Mouse (Mus musculus): Measurements from ENCODE around the gene Cep41.

Gene Cep41

DNA sequence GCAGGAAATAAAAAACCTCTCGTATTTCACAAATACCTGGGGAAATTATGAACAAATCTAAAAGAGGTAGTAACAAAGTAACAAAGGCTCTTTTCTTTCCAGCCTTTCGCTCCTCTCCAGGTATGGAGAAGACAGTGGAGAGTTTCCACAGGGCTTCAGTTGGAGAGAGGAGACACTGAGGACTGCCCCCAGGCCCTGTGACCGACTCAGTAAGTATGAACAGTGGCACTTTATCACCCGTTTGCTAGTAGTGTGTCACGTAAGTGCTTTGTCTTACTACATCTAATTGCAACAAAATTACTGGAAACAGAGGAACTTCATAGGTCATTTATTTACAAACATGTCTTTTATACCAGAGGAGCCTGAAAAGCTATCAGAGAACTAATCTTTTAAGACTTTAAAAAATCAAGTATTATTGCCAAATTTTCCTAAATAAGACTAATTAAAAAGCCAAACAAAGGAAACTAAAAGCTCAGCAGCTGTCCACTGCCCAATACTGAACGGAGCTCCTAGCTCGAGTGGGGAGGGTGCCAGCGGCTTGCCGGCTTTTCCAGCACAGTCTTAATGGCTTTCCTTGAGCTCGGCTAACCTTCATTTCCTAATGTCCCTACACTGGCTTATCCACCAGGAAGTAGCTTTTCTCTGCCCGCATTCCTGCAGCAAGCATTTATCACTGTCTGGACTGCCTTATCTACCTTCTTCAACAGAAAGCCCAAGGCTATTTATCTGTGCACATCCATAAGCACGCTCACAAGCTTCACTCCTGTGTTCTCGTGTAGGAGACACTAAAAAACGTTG is 19.6 kb downstream of the Cep41 start:
- no peak for DNase-seq (ENCODE audit: low read depth)

DNA sequence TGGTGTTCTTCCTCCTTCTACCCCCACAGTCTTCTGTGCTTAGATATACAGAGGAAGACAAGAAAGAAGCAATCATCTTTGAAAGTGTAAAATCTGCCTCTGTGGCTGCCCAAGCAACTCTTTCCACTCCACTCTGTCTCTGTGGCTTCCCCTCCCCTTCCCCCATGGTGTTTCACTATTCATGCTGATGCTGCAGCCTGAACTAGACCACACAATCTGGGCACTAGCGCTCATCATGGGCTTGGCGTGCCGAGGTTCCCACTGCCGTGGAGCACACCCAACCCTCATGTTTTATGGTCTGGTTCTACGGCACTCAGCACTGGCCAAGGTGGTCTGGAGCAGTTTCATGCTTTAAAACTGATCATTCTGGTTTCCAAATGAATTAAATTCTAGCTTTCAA is 21.9 kb downstream of the Cep41 start:
- peak; percentile 50 for DNase-seq (ENCODE audit: low read depth)

DNA sequence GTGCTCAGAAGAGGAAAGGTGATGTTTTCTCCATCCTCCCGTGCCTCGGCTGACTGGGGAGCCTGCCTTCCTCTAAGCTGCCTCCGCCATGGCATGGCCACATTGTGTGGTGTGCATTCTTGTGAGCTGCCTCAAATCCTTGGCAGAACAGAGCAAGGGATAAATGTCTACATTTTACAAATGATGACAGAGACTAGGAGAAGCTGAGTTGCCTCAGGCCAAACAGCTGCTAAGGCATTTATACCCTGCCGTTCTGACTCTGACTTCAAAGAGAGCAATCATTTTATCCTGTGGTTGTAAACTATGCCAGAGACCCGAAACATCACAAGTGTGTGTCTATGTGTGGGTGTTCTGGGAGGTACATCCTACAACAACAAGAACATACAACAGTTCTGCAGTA is 26.0 kb downstream of the Cep41 start:
- DNase-seq (ENCODE audit: low read depth), result no peak

DNA sequence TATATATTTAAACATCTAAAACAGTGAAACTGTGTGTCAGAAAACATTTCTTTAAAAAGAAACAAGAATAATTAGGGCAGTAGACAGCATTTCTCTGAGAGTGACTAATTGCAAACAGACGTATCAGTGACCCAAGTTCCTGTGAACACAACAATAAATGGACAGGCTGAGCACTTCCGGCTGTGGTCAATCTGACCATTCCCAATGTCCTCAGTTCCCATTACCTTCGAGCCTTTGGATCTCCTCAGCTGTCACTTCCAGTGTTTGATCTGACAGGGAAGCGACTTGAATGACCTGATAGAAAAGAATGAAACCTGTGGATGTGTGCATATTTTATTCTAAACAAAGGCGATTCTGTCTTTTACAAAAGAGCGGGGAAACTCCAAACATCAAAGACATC is 27.5 kb downstream of the Cep41 start:
- DNase-seq (ENCODE audit: low read depth), result no peak

DNA sequence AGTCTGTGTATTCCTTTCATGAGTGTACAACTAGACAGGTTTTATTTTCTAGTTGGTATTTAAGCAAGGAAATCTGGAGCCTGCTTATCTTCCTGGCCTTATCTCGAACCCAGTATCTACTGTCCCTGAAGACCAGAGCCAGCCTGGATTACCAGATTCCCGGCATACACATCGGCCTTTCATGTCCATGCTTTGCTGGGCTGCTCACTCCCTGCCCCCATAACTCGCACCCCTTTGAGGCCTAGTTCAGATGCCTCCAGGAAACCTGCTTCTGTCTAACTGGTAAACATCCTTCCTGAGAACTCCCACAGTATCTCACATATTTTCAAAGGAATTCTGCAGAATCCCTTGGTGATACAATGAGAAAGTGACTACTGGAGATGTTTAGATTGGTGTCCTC is 28.3 kb downstream of the Cep41 start:
- no peak for DNase-seq (ENCODE audit: low read depth)

DNA sequence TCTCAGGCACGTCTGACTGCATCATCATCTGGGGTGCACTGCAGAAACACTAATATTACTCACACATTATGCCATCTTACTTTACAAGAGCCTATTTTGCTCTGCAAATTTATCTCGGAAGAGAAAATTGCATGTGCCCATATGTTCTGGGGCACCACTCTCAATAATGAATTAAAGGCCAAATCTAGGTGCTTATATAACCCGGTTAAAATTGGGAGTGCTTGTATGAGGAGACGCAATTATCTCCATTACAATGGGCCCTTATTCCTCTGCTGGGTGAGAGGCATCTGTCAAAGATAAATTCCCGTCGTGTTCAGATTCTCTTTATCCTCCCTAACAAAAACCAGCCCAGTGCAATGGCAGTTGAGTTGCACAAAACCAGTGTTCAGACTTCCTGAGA is 28.8 kb downstream of the Cep41 start:
- no peak for DNase-seq (ENCODE audit: low read depth)

DNA sequence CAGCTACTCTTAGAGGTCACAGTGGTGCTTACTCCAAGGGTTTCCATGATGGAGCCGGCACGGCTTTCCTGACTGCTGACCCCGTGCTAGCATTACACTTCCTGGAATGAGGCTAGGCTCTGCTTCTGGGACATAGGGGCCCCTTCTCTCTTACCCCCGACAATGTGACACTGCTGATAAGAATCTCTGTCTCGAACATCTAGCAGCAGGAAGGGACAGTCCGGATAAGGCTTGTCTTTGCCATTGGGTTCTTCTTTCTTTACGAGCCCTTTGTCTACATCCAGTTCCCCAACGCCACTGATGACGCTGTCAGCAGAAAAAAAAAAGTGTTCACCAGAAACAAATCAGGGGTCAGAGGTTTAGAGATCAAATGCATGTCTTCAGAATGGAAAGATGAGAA is 34.9 kb downstream of the Cep41 start:
- no peak for DNase-seq (ENCODE audit: low read depth)

DNA sequence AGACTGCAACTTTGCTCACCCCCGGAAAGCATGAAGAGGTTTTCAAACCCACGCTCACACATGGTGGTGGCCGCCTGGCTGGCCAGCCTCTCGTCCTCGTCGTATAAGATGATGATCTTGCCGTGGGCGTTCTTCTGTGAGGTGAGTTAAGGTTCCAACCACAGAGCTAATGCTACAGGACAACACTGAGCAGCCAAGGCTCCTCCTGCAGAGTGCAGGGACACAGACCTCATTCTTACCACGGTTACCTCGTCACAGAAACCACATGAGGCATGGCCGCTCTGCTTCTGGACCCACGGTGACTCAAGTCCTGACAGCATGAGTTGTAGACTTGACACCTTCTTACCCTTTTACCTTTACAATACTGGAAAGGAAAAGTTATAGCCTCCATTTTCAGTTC is 36.3 kb downstream of the Cep41 start:
- DNase-seq (ENCODE audit: low read depth), result peak; percentile 30

DNA sequence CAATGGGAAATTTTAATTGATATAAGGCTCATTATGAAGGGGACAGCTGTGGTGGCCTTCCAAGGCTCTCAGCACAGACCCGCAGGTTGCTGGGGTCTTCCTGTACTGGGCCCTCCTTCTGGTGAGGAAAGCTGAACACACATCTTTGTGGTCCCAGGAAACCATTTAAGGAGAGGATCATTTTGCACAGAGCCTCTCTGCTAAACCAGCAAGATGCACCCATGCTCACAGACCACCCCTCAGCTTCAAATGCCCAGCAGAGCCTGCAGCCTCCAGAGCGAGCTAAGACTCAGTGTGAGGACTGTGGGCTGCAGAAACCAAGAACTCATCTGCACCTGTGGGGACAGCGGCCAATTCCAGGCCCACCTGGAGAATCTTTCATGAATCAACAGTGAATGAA is 38.6 kb downstream of the Cep41 start:
- DNase-seq (ENCODE audit: low read depth), result no peak

DNA sequence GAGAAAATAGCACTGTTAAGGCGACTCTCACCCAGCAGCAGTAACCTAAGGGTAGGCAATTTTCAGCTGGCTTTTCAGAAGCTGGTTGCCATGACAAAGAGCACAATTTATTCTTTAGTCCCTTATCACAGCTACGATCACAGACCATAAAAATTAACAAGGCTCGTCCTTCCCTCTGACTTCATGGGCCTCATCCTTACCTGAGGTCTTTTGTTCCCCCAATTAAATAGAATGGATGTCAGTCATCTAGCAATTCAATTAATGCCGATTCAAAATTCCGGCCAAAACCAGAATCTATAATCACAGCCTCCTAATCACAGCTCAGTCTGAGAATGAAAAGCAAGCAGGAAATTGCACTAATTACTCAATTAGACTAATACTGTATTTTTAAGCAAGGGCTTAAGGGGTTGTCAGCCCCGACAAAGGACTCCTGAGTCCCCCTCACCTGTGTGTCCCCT is 39.1 kb downstream of the Cep41 start:
- no peak for DNase-seq (ENCODE audit: low read depth)

DNA sequence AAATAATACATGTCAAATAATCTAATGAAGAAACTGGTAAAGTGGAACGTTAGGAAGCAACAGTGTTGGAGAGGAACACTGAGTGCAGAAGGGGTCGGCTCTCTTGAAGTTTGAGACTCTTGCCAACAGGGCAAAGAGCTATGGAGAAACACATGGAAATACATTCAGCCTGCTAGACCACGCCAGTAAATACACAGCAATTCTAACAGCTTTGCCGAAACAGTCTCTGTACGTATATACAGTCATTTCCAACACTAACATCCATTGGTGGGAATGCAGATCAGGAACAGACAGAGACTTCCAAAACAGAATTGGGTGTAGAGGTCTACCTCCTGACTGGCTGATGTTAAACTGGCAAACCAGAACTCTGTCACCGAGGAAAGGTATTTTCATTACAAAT is 40.0 kb downstream of the Cep41 start:
- no peak for DNase-seq (ENCODE audit: low read depth)

DNA sequence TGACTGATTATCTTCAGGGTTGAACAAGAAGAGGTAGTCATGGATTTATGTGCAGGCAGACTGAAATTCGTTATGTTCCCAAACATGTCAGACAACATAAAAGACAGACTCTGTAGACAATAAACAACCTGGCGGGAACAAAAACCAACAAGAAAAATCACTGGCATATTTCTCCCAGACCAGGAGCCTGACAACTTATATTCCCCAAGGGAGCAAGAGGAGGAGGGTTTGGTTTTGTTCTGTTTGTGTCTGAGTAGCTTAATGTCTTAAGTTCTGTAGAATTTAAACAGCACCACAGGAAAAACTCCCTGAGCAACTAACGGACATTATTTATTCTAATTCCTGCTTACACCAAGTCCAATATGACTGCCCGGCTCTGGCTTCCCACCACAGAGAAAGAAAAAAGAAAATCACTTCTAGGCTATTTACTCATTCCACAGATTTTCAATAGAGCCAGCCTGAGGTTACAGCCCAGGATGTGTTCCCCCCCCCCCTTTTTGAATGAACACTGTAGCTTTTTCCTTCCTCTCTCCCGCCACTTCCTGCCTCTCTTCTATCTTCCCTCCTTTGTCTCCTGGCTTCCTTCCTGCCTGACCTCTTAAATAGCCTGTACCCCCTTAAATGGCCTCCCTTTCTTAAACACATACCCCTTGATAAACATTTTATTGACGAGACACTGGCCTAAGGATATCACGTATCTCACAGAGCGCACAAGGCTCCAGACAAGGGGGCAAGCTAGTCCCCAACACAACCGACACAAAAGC is 40.9 kb downstream of the Cep41 start:
- DNase-seq (ENCODE audit: low read depth), result no peak

DNA sequence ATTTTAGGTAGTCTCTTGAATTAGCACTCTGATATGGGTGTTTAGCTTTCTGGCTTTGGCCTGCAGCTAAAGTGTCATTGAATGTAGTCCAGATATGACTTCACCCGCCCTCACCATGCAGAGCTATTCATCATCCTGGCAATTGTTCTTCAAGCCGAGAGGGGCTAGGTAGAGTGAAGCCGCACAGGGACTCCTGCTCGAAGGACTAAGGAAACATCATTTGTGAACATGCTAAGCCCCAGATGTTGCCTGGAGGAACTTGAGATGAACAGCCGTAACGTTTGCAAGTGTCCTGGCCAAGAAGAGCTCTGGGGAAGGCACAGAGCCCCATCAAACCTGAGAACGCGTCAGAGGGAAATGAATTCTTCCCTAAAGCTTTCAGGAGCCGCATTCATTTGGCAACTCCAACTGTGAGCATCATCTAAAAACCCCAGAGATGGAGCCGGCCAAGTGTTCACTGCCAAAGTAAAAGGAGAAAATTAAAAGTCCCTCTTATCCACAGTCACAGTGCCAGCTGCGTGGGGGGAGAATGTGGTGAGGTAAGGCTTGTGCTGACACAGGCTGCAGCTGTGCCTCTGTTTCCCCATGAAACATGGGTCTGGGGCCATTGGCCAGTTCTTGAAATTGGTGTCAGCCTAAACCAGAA is 43.8 kb downstream of the Cep41 start:
- no peak for DNase-seq (ENCODE audit: low read depth)

DNA sequence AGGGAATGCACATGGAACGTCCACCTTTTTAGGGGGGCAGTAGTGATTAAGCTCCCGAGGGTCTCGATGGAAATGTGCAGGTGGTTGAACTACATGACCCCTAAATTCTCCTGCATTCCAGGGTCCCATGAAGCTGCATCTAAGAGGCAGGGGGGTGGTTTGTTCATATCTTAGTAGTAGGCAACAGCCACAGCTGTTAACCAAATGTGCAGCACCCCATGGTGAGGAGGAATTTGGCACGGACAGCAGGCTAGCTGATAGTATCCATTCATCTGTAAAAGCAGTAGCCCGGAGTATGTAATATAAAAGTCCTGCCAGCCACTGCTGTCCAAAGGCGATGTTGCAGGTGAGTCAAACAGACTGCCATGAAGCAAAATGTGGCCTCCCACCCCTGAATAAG is 48.2 kb downstream of the Cep41 start:
- DNase-seq (ENCODE audit: low read depth), result no peak

DNA sequence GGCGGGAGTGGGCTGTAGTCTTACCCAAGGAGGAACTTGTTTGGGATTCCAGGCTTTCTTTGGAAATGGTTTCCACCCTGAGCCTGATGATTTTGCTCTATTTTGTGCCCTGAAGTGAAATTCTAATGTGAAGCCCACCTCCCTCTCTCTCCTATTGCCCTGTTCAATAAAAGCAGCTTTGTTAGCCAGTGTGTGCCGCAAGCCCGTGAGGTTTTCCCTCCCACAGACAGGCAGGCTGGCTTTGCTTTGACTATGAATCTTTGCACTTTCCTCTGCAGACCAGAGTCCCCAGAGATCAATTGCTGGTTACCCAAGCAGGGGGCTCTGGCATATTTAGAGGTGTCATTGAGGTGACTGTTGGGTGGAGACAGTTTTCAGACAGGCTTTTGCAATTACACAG is 49.1 kb downstream of the Cep41 start:
- DNase-seq (ENCODE audit: low read depth), result no peak

DNA sequence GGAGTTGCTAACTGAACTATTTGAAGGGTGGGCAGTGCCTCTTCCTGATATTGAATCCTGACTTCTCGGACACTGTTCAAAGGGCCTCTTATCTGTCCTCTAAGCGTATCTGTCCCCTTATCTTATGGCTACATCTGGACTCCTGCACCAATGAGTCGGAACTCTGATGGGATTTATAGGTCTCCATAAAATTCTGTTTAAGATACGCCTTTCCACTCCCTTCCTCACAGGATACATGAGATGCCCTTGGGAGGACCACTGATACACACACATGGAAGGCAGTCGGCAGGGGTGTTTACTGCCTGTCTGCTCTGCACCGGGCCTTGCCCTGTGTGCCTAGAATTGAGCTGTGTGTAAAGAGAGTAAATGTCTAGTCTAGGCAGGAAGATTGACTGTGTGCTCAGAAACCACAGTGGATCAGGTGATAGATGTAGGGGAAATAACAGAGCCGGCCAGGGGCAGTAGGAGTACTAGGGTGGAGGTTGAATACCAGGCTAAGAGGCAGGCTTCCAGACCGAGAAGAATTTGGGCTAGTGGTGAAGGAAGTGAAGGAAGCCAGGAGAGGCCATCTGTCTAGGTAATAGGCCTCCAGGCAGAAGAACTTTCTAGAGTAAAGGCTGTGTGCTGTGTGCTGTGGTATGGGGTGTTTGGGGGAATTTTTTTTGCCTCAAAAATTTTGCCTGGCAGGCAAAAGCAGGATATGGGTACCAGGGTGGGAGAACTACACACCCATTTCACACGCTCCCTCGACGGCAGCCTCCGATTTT is 49.7 kb downstream of the Cep41 start:
- no peak for DNase-seq (ENCODE audit: low read depth)

DNA sequence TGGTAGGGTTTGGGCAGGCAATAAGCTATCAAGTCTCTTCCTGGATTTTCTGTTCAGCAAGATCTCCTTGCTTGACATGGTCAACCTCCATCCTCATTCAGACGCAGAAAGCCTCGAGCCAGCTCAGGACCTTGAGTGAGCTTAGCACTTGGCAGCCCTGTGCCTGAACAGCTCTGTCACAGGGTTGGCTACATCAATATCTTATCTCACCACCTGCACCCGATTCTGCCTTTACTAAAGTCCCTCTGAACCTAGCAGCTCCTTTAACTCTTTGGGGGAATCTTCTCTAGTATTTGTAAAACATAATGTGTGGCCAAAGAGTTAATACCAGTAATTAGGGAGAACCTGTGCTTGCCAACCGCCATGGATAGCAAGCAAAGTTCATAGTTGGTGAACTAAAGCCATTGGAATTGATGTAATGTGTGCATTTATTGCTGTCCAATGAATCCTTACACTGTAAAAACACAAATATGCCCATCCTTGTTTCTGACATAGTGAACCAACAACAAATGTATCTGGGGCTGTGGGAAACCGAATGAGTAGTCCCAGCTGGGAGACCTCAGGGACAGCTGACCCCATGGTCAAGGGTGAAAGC is 54.8 kb downstream of the Cep41 start, which contains the start of gene Cpa1:
Gene Cpa1, plus strand, starts transcription at position 545 of the 595 bp plus-strand sequence.
- DNase-seq (ENCODE audit: low read depth), result no peak

DNA sequence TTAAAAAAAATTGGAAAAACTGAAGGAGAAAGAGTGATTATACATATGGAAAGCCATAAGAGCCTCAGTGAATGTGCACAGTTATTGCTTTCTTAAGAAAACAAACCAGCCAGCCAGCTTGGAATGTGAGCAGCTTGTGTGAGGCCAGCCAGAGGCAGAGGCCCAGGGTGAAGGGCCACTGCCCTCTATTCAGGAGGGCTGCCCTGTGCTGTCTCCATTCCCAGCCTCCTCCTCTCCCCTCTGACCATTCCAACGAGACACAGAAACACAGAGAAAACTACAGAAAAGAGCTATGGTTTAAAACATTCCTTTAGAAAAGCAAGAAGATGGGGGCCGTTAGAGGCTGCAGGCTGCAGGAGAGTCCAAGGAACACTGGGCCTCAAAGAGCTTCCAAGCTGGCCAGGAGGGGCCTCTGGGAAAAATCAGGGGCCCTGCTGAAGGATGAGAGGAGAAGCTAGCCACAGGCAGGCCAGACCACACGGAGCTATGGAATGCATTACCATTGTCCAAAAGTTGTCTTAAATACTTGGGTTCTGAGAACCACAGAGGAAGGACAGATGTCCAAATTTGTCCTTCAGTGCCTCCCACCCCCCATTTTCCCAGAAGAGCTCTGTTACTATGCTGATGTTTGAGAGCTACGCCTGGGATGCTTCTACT is 57.2 kb downstream of the Cep41 start:
- DNase-seq (ENCODE audit: low read depth), result no peak

DNA sequence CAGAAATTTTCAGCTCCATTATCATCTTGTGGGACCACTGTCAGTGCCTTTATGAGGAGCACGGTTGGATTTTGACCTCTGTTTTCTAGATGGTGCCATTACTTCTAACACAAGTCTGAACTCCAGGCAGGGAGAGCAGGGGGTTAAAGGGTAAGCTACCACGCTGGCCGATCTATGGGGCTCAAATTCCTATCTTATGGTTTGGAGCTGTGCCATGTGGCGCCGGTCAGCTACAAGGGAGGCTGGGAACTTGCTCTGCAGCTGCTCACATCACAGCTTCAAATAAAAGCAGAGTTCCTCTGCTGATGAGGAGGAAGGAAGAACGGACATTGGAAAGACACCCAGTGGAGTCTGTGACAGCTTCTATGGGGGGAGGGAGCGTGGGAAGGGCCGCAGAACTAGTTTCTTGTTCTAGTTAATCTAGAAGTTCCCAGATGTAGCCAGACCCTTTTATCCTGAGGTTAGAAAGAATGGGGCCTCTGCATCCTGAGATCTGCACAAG is 58.1 kb downstream of the Cep41 start:
- DNase-seq (ENCODE audit: low read depth), result no peak

DNA sequence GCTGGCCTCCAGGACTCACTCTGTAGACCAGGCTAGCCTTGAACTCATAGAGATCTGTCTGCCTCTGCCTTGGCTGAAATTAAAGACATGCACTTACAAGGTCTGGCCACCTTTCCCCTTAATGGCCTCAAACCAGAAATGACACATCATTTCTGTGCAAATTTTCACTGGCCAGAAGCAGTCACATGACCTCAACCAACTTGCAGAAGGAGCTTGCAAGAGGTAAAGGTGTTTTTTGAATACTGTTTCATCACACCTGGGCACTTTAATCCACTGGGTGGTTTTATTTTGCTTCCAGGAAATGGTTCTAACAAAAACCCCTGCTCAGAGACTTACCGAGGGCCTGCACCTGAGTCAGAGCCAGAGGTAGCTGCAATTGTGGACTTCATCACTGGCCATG is 63.6 kb downstream of the Cep41 start:
- DNase-seq (ENCODE audit: low read depth), result no peak

DNA sequence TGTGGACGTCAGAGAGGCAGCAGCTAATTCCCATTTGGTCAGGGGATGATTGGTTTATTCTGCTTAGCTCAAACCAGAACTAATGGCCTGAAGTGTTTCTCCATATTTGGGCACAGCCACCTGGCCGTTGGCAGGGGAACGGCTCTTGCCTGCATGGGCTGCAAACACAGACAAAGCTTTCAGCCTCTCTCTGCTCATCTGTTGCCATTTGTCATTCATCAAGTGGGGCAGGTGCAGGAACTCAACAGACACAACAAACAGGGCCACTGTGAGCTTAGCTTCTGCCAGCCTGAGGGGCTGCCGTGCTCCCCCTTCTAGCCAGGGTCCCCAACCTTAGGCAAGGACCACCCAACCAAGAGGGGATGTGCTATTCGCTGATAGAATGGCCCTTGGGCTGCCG is 65.4 kb downstream of the Cep41 start:
- no peak for DNase-seq (ENCODE audit: low read depth)

Measured in induced T-regulatory cell, adult 2 months (primary cell).